Comparison of ENCODE assay signal across 8 mouse cellular contexts in the genomic region with DNA sequence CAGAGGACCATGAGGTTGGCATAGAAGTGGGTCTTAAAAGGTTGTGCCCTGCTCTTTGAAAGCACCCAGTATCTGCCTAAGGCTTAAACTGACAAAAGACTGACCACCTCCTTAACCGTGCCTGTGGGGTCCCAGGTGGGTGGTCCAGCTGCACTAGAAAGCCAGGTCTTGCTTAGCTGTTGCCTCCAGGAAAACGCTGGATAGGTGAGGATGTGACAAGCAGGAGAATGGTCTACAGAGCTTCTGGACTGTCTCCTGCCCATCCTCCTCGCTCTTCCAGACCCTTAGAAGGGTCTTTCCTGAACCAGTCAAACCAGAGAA. TPM values are rescaled to one million over a fixed set of nuclear protein-coding genes. Genes with fewer than 3 reads are reported as not detected.
A peak's percentile ranks its signal among the peaks of the same experiment; 100 is the strongest.
DNase-seq lines count a peak whose midpoint lies in the region; ATAC-seq and TF ChIP-seq lines count a peak whose summit lies in the region.

No protein-coding gene starts in this region.

- peak overlapping the region; percentile 63; the same call in 1 of the 2 replicates for H3K4me3 ChIP-seq in heart, adult 2 months
- H3K4me3 ChIP-seq in ES-Bruce4 (ENCODE audit: low read depth, low read length), result peak overlapping the region; percentile 90
- H3K4me3 ChIP-seq in heart, postnatal 0 days (ENCODE audit: low read depth, low read length), result peak overlapping the region; percentile 76
- H3K4me3 ChIP-seq in midbrain, embryonic 11.5 days (ENCODE audit: low read depth, low read length), result peak overlapping the region; percentile 77

- TF ChIP-seq CTCF in heart, adult 2 months (IDR thresholded peaks at IDR 0.05), result no peak
- no peak for TF ChIP-seq CTCF in ES-Bruce4 (IDR thresholded peaks at IDR 0.05; ENCODE audit: low read depth, low read length)
- no peak for TF ChIP-seq CTCF in heart, postnatal 0 days (IDR thresholded peaks at IDR 0.05; ENCODE audit: low read depth)

- WGBS in heart, adult 2 months, result 53% methylated on average over 3 of the region's 3 CpGs
- WGBS in heart, postnatal 0 days, result 38% methylated on average over 3 of the region's 3 CpGs
- 19% methylated on average over 3 of the region's 3 CpGs for WGBS in midbrain, embryonic 11.5 days

- no peak for DNase-seq in heart, adult 2 months
- DNase-seq in heart, postnatal 10 days, result no peak
- no peak for DNase-seq in heart, postnatal 0 days (ENCODE audit: low spot score)
- no peak for DNase-seq in midbrain, embryonic 11.5 days (ENCODE audit: low spot score, missing footprints)
- no peak for DNase-seq in left cerebral cortex, postnatal 36 days (ENCODE audit: low spot score in 2 of 2)

- intact Hi-C loops in heart, adult 2 months (cut with DNase I), result loop anchor here (10.0 kb wide), 1 partner anchor 167 kb away; the partner anchor contains the start of gene Rnf24
- intact Hi-C loops in heart, postnatal 10 days (cut with DNase I), result loop anchor here (2.0 to 5.0 kb wide), 2 partner anchors 15 to 230 kb away; no protein-coding TSS in a partner anchor
- intact Hi-C loops in left cerebral cortex, postnatal 36 days (cut with DNase I), result no loop called here

- H3K36me3 ChIP-seq in heart, adult 2 months (ENCODE audit: control insufficient read depth, insufficient read depth, low read length), result no peaks in the 10 kb centered on the region
- no peaks in the 10 kb centered on the region for H3K36me3 ChIP-seq in ES-Bruce4 (ENCODE audit: control insufficient read depth, insufficient read depth, low read length, poor library complexity, severe bottlenecking)
- H3K36me3 ChIP-seq in heart, postnatal 0 days (replicated peaks; ENCODE audit: control insufficient read depth, insufficient read depth, low read length), result peaks cover 29% of the 10 kb centered on the region
- H3K36me3 ChIP-seq in midbrain, embryonic 11.5 days (ENCODE audit: control insufficient read depth, insufficient read depth, low read length), result 0 out of 2 replicates have a peak, but pooled peaks cover 2% of the 10 kb centered on the region

- peak overlapping the region; percentile 68 for H3K9ac ChIP-seq in heart, adult 2 months (ENCODE audit: low read depth, low read length)
- peak overlapping the region; percentile 76 for H3K9ac ChIP-seq in ES-Bruce4 (ENCODE audit: low read depth, poor library complexity, severe bottlenecking)
- peak overlapping the region; percentile 54 for H3K9ac ChIP-seq in heart, postnatal 0 days (replicated peaks; ENCODE audit: low read depth, low read length)
- peak overlapping the region; percentile 90 for H3K9ac ChIP-seq in midbrain, embryonic 11.5 days (ENCODE audit: low read length)

- no peak for ATAC-seq in heart, postnatal 0 days (ENCODE audit: insufficient read depth, low read depth)
- ATAC-seq in midbrain, embryonic 11.5 days (ENCODE audit: low FRiP score), result no peak
- ATAC-seq in frontal cortex, adult (ENCODE audit: low TSS enrichment), result no peak
- no peak for ATAC-seq in inflammation-experienced regulatory T-cells, adult 6 months

- no peaks in the 10 kb centered on the region for H3K27me3 ChIP-seq in heart, adult 2 months (ENCODE audit: control insufficient read depth, insufficient read depth, low read length)
- no peaks in the 10 kb centered on the region for H3K27me3 ChIP-seq in ES-Bruce4 (ENCODE audit: control insufficient read depth, insufficient read depth, low read length, poor library complexity, severe bottlenecking)
- no peaks in the 10 kb centered on the region for H3K27me3 ChIP-seq in heart, postnatal 0 days (ENCODE audit: control insufficient read depth, insufficient read depth, low read length)
- H3K27me3 ChIP-seq in midbrain, embryonic 11.5 days (ENCODE audit: control insufficient read depth, insufficient read depth, low read length), result no peaks in the 10 kb centered on the region; the same call in 1 of the 2 replicates

- H3K27ac ChIP-seq in heart, adult 2 months, result peak overlapping the region; percentile 70
- no peak overlapping the region for H3K27ac ChIP-seq in ES-Bruce4 (ENCODE audit: insufficient read depth, low read length)
- H3K27ac ChIP-seq in heart, postnatal 0 days (ENCODE audit: low read depth), result peak overlapping the region; percentile 87; the same call in 1 of the 2 replicates
- 0 out of 2 replicates have a peak overlapping the region, but pooled peaks have one; percentile 68 for H3K27ac ChIP-seq in midbrain, embryonic 11.5 days (ENCODE audit: low read depth, low read length)

- TF ChIP-seq POLR2A in heart, adult 2 months (IDR thresholded peaks at IDR 0.05; ENCODE audit: insufficient read depth, low read depth, low read length), result no peak
- TF ChIP-seq POLR2A in ES-Bruce4 (IDR thresholded peaks at IDR 0.05; ENCODE audit: insufficient read depth, low read length), result no peak

- H3K4me2 ChIP-seq in heart, postnatal 0 days (ENCODE audit: low read depth, low read length), result peak overlapping the region; percentile 90
- peak overlapping the region; percentile 85 for H3K4me2 ChIP-seq in midbrain, embryonic 11.5 days

- no peak for TF ChIP-seq EP300 in heart, adult 2 months (IDR thresholded peaks at IDR 0.05; ENCODE audit: insufficient read depth, low read depth, low read length)
- TF ChIP-seq EP300 in ES-Bruce4 (IDR thresholded peaks at IDR 0.05; ENCODE audit: insufficient read depth, low read depth, low read length), result no peak
- no peak for TF ChIP-seq EP300 in heart, postnatal 0 days (IDR thresholded peaks at IDR 0.05; ENCODE audit: low read depth)

- peaks cover 5% of the 10 kb centered on the region for H3K4me1 ChIP-seq in heart, adult 2 months (ENCODE audit: control insufficient read depth, insufficient read depth, low read length)
- H3K4me1 ChIP-seq in ES-Bruce4 (ENCODE audit: control insufficient read depth, insufficient read depth, low read length), result peaks cover 3% of the 10 kb centered on the region
- peaks cover 10% of the 10 kb centered on the region for H3K4me1 ChIP-seq in heart, postnatal 0 days (ENCODE audit: control insufficient read depth, insufficient read depth)
- H3K4me1 ChIP-seq in midbrain, embryonic 11.5 days (ENCODE audit: control insufficient read depth, insufficient read depth, low read length), result peaks cover 43% of the 10 kb centered on the region

- H3K9me3 ChIP-seq in ES-Bruce4 (replicated peaks; ENCODE audit: control insufficient read depth, insufficient read depth, low read length, poor library complexity, severe bottlenecking), result no peaks in the 10 kb centered on the region
- H3K9me3 ChIP-seq in heart, postnatal 0 days (replicated peaks; ENCODE audit: control insufficient read depth, low read length), result no peaks in the 10 kb centered on the region
- H3K9me3 ChIP-seq in midbrain, embryonic 11.5 days (ENCODE audit: control insufficient read depth, low read length), result no peaks in the 10 kb centered on the region

- no peaks in the 10 kb centered on the region for H3K79me2 ChIP-seq in heart, adult 2 months (replicated peaks; ENCODE audit: control insufficient read depth, insufficient read depth, low read length)

RNA-seq across cellular contexts. Expression of gene Spef1, which starts 0.5 kb away (rescaled TPM):
- 1 to 10 TPM; 4.4 to 5.2 TPM for total RNA-seq in heart, adult 2 months (2021)
- 3.3 and 4.0 TPM in 2 replicates for polyA plus RNA-seq in heart, adult 2 months (2012; rRNA removed)
- 1 to 10 TPM; 6.2 to 7.1 TPM for total RNA-seq in heart, postnatal 10 days (2021)
- 1.2 and 2.0 TPM in 2 replicates for polyA plus RNA-seq in ES-Bruce4 (2011; ENCODE audit: insufficient read depth, insufficient read length, low read depth, missing spikeins)
- total RNA-seq in heart, postnatal 0 days (2014; rRNA removed; ENCODE audit: low replicate concordance), result 5.2 and 5.9 TPM in 2 replicates
- 0.97 and 1.2 TPM in 2 replicates for polyA plus RNA-seq in heart, postnatal 0 days (2015; fragmentation: Nextera tagmentation; extraction: Ambion mirVana)
- polyA plus RNA-seq in midbrain, embryonic 11.5 days (2014; fragmentation: Nextera tagmentation; extraction: Ambion mirVana), result 6.3 and 7.1 TPM in 2 replicates
- total RNA-seq in left cerebral cortex, postnatal 36 days (2021), result 10 to 100 TPM in 1 of 2 experiments, 1 to 10 TPM in 1; 9.7 to 10.8 TPM
- under 1 TPM in 2 of 3 experiments, not detected in 1; 0.47 to 0.54 TPM for polyA plus RNA-seq in inflammation-experienced regulatory T-cells, adult 6 months (2017; shearing (Covaris generic))

RNA-seq across cellular contexts. Expression of gene Cdc25b, which starts 0.8 kb away (rescaled TPM):
- 10 to 100 TPM in 1 of 2 experiments, 1 to 10 TPM in 1; 4.3 to 10.3 TPM for total RNA-seq in heart, adult 2 months (2021)
- polyA plus RNA-seq in heart, adult 2 months (2012; rRNA removed), result 9.8 and 12.5 TPM in 2 replicates
- 10 to 100 TPM; 12.1 to 14.5 TPM for total RNA-seq in heart, postnatal 10 days (2021)
- 26.1 and 28.8 TPM in 2 replicates for polyA plus RNA-seq in ES-Bruce4 (2011; ENCODE audit: insufficient read depth, insufficient read length, low read depth, missing spikeins)
- 15.3 and 31.9 TPM in 2 replicates for total RNA-seq in heart, postnatal 0 days (2014; rRNA removed; ENCODE audit: low replicate concordance)
- polyA plus RNA-seq in heart, postnatal 0 days (2015; fragmentation: Nextera tagmentation; extraction: Ambion mirVana), result 12.1 and 15.0 TPM in 2 replicates
- polyA plus RNA-seq in midbrain, embryonic 11.5 days (2014; fragmentation: Nextera tagmentation; extraction: Ambion mirVana), result 122 and 130 TPM in 2 replicates
- 10 to 100 TPM; 13.9 to 22.8 TPM for total RNA-seq in left cerebral cortex, postnatal 36 days (2021)
- polyA plus RNA-seq in inflammation-experienced regulatory T-cells, adult 6 months (2017; shearing (Covaris generic)), result 100 to 1,000 TPM in 1 of 3 experiments, 10 to 100 TPM in 2; 55.5 to 163 (median 71.5) TPM

RNA-seq across cellular contexts. Expression of gene Cenpb, which starts 7.7 kb away (rescaled TPM):
- total RNA-seq in heart, adult 2 months (2021), result 10 to 100 TPM; 71.9 to 92.6 TPM
- 57.1 and 58.5 TPM in 2 replicates for polyA plus RNA-seq in heart, adult 2 months (2012; rRNA removed)
- total RNA-seq in heart, postnatal 10 days (2021), result 10 to 100 TPM; 71.0 to 75.9 TPM
- 12.2 and 12.3 TPM in 2 replicates for polyA plus RNA-seq in ES-Bruce4 (2011; ENCODE audit: insufficient read depth, insufficient read length, low read depth, missing spikeins)
- 62.9 and 84.8 TPM in 2 replicates for total RNA-seq in heart, postnatal 0 days (2014; rRNA removed; ENCODE audit: low replicate concordance)
- 7.1 and 7.8 TPM in 2 replicates for polyA plus RNA-seq in heart, postnatal 0 days (2015; fragmentation: Nextera tagmentation; extraction: Ambion mirVana)
- polyA plus RNA-seq in midbrain, embryonic 11.5 days (2014; fragmentation: Nextera tagmentation; extraction: Ambion mirVana), result 8.7 and 9.5 TPM in 2 replicates
- 10 to 100 TPM; 75.1 to 88.0 TPM for total RNA-seq in left cerebral cortex, postnatal 36 days (2021)
- 1 to 10 TPM; 2.4 to 3.1 (median 2.7) TPM for polyA plus RNA-seq in inflammation-experienced regulatory T-cells, adult 6 months (2017; shearing (Covaris generic))

RNA-seq across cellular contexts. Expression of gene Ap5s1, which starts 19.3 kb away (rescaled TPM):
- 10 to 100 TPM; 33.1 to 41.7 TPM for total RNA-seq in heart, adult 2 months (2021)
- polyA plus RNA-seq in heart, adult 2 months (2012; rRNA removed), result 71.4 and 121 TPM in 2 replicates
- 10 to 100 TPM; 39.4 to 44.0 TPM for total RNA-seq in heart, postnatal 10 days (2021)
- polyA plus RNA-seq in ES-Bruce4 (2011; ENCODE audit: insufficient read depth, insufficient read length, low read depth, missing spikeins), result 6.5 and 8.5 TPM in 2 replicates
- 95.1 and 107 TPM in 2 replicates for total RNA-seq in heart, postnatal 0 days (2014; rRNA removed; ENCODE audit: low replicate concordance)
- 63.6 and 65.5 TPM in 2 replicates for polyA plus RNA-seq in heart, postnatal 0 days (2015; fragmentation: Nextera tagmentation; extraction: Ambion mirVana)
- 26.6 and 29.4 TPM in 2 replicates for polyA plus RNA-seq in midbrain, embryonic 11.5 days (2014; fragmentation: Nextera tagmentation; extraction: Ambion mirVana)
- total RNA-seq in left cerebral cortex, postnatal 36 days (2021), result 10 to 100 TPM; 21.3 to 30.7 TPM
- 10 to 100 TPM; 13.4 to 25.1 (median 20.9) TPM for polyA plus RNA-seq in inflammation-experienced regulatory T-cells, adult 6 months (2017; shearing (Covaris generic))

RNA-seq across cellular contexts. Expression of gene 1700037H04Rik, which starts 27.7 kb away (rescaled TPM):
- 10 to 100 TPM in 1 of 2 experiments, 1 to 10 TPM in 1; 9.8 to 11.3 TPM for total RNA-seq in heart, adult 2 months (2021)
- polyA plus RNA-seq in heart, adult 2 months (2012; rRNA removed), result 33.6 and 48.9 TPM in 2 replicates
- 10 to 100 TPM; 17.9 to 21.2 TPM for total RNA-seq in heart, postnatal 10 days (2021)
- polyA plus RNA-seq in ES-Bruce4 (2011; ENCODE audit: insufficient read depth, insufficient read length, low read depth, missing spikeins), result 74.5 and 79.8 TPM in 2 replicates
- 48.3 and 88.8 TPM in 2 replicates for total RNA-seq in heart, postnatal 0 days (2014; rRNA removed; ENCODE audit: low replicate concordance)
- 35.9 and 39.7 TPM in 2 replicates for polyA plus RNA-seq in heart, postnatal 0 days (2015; fragmentation: Nextera tagmentation; extraction: Ambion mirVana)
- polyA plus RNA-seq in midbrain, embryonic 11.5 days (2014; fragmentation: Nextera tagmentation; extraction: Ambion mirVana), result 112 and 122 TPM in 2 replicates
- 10 to 100 TPM; 71.1 to 78.3 TPM for total RNA-seq in left cerebral cortex, postnatal 36 days (2021)
- 10 to 100 TPM; 36.5 to 54.8 (median 46.3) TPM for polyA plus RNA-seq in inflammation-experienced regulatory T-cells, adult 6 months (2017; shearing (Covaris generic))
